Mouse (Mus musculus) thymus, adult 18-20 months (tissue): ENCODE results near the gene Gnao1.

ENCODE experiments used
- DNase-seq, 2 experiments: peaks; one replicate each; pipeline ENCODE4 v3.0.0; 2022; ENCODE audit warnings: mixed read lengths in 2 of 2

The Gnao1 gene

DNA sequence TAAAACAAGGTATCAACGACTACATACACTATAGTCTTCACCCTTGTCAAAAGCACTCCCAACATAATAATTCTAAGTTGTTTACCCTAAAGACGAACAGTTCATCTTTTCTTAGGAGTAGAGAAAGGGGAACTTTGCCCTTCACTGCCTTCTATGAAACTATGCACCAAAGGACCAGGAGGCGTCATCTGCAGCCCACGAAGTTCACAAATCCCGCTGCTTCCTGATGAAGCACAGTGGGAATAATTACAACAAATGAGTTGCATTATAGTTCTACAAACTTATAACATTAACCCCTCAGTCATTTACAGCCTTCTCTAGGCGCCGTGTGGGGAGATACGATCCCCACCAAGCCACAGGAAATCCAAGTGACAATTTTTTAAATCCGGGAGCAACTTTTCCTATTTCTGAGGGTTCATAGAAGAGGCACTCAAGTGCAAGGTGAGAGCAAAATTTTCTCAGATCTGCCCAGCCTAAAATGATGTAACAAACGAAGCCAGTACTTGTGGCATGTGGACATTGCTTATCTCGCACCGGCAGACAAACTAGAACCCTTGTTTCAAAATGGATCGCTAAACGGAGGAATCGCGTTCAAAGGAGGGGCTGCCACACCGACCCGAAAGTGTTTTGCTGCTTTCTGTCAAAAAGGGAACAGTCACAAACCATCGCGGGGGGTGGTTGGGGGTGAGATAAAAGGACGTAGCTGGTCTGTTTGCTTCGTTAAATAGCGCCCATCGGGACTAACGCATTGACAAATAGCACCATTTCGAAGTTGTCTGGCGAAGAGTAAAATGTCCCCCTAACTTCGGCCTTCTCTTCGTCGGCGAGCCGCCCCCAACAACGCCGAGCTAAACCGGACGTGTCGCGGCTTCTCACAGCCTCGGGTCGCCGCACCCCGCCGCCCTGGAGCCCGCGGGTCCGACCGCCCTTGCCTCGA lies 201.6 kb downstream of the Gnao1 start:
- peak in 1 of 2 experiments; percentile 35 for DNase-seq

DNA sequence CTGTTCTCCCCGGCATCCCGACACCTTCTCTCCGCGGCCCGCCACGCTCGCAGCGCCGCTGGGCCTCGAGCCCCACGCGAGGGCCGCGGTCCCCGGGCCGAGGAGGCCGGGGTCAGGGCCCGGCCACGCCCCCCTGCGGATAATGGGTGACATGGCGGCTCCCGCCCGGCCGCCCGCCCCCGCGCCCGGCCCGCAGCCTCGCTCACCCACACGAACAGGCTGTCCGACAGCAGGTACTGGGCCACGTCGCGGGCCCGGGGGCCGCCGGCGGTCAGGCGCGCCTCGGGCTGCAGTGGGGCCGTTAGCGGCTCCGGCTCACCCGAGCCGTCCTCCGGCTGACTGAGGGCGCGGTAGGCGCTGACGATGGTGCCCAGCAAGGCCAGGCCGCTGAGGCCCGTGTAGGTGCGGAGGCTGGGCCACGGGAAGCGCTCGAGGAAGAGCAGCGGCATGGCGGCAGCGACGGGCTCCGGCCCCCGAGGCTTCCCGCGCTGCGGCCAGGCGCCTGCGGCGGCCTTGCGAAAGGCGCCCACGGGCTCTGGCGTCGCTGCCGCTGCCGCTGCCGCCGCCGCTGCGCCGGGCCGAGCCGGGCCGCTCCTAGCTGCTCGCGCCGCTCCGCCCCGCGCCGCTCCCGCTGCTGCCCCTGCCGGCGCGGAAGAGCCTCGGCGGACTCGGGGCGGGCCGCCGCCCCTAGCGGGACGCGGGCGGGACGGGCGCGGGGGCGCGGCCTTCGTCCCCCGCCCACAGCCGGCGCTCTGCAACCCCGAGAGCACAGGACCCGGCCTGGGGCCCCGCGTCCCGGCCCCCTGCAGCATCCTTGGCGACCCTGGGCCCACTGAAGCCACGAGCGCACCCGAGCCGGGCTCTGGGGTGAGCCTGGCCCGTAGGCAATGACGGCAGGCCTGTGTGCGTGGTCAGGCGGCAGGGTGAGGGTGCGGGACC lies 202.5 kb downstream of the Gnao1 start, which contains the start of gene Amfr:
TSS of gene Amfr (minus strand) at position 830 of the 939 bp plus-strand sequence.
- peak; percentile 43 to 48 for DNase-seq

DNA sequence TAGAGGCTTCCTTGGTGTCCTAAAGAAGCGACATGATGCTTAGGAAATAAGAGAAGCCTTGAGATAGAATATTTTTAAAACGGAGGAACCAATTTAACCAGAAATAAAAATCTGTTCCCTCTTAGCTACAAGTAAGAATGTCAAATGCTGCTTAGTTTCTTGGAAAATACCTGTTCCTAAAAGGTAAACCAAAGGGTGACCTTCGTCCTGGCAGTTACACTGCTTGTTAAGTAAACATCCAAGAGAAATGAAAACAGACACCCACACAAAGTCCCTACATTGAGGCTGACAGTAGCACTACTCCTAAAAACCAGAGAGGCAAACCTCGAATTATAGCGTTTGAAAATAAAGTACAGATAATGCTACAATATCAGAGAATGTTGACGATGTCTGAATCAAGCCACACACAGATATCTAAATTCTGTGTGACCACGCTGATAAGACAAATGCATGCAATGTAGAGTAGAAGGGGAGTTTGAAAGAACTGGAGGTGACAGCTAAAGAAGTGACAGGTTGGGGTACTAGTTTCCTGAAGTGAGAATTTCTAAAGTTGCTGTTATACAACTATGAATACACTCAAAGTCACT lies 203.4 kb downstream of the Gnao1 start:
- DNase-seq: no peak
